Mouse (Mus musculus): ENCODE data around the gene Teddm2.

DNA sequence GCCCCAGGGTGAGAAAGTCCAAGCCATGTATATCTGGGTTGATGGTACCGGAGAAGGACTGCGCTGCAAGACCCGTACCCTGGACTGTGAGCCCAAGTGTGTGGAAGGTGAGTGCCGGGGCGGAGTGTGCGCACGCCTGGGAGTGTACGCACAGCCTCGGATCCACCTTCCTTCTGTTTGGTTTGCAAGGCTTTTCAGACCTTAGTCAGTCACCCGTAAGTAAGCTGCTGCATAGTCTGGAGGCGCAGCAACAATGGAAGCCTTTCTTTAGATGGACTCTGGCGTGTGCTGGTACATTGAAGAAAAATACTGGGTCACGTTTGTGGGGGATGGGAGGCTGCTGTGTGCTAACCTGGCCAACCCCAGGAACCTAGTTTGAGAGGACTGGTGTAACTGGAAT lies 3.0 kb upstream of the Teddm2 start:
- no peak for TF ChIP-seq CTCF (IDR thresholded peaks at IDR 0.05; ENCODE audit: low read depth)
- TF ChIP-seq EP300 (IDR thresholded peaks at IDR 0.05; ENCODE audit: low read depth) = no peak

Data from heart, postnatal 0 days (tissue).